Mouse (Mus musculus): ENCODE results near the gene Lrrfip1. TPM values are rescaled to one million over a fixed set of nuclear protein-coding genes. Genes with fewer than 3 reads are reported as not detected.
A peak's percentile ranks its signal among the peaks of the same experiment; 100 is the strongest.

Gene Lrrfip1
- polyA plus RNA-seq, 1 experiment, result 50.7 TPM

GRCm38 (mm10) chr1:91026945-91027344 is 28.4 kb downstream of the Lrrfip1 start:
- H3K27ac ChIP-seq (ENCODE audit: insufficient read depth, low read length), result no peak overlapping the region
- no peaks in the 10 kb centered on the region for H3K27me3 ChIP-seq (ENCODE audit: control insufficient read depth, insufficient read depth, low read length)
- WGBS, result 96% methylated on average over 2 of the region's 2 CpGs
- H3K4me1 ChIP-seq (ENCODE audit: control insufficient read depth, insufficient read depth, low read length), result no peaks in the 10 kb centered on the region
- DNase-seq, result no peak
- TF ChIP-seq CTCF (IDR thresholded peaks at IDR 0.05; ENCODE audit: borderline replicate concordance, insufficient read depth, low read depth, low read length) (no peak), POLR2A (IDR thresholded peaks at IDR 0.05; ENCODE audit: borderline replicate concordance, insufficient read depth, low read length) (no peak)
- no peak overlapping the region for H3K4me3 ChIP-seq (replicated peaks; ENCODE audit: insufficient read depth, low read depth, low read length)

DNA sequence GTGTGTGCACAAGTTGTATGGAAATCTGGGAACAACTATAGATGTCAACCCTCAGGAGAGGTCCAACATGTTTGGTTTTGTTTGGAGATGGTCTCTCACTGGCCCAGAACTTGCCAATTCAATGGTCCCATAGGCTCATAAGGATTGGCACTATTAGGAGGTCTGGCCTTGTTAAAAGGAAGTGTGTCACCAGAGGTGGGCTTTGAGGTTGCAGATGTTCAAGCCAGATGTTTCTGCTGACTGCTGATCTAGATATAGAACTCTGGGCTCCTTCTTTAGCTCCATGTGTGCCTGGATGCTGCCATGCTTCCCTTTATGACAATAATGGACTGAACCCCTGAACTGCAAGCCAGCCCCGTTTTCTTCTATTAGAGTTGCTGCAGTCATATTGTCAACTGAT is 31.8 kb downstream of the Lrrfip1 start:
- WGBS, result 93% methylated on average over 1 of the region's 1 CpGs
- Histone ChIP-seq H3K4me1 (ENCODE audit: control insufficient read depth, insufficient read depth, low read length) (no peaks in the 10 kb centered on the region; the same call in 1 of the 2 replicates), H3K4me3 (replicated peaks; ENCODE audit: insufficient read depth, low read depth, low read length) (no peak overlapping the region), H3K27me3 (ENCODE audit: control insufficient read depth, insufficient read depth, low read length) (no peaks in the 10 kb centered on the region), H3K27ac (ENCODE audit: insufficient read depth, low read length) (no peak overlapping the region)
- TF ChIP-seq POLR2A (IDR thresholded peaks at IDR 0.05; ENCODE audit: borderline replicate concordance, insufficient read depth, low read length), result no peak
- no peak for TF ChIP-seq CTCF (IDR thresholded peaks at IDR 0.05; ENCODE audit: borderline replicate concordance, insufficient read depth, low read depth, low read length)
- DNase-seq, result no peak

DNA sequence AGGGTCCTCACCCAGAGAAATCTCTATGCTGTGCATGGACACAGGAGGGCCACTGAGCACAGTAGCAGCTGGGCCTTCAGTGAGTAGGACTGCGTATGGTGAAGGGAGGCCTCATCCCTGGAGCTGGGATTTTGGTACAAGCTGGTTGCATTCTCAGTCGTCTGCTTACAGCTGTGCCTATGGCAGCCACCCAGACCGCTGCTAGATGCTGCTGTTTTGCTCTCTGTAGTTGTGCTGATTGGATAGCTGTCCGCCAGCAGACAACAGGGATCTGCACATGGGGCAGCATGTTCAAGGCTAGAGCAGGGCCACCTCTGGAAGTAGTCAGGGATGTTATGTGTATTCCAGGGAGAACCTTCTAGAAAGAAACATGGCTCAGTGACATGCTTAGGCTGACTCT is 33.0 kb downstream of the Lrrfip1 start:
- DNase-seq, result no peak
- WGBS, result 80% methylated on average over 4 of the region's 4 CpGs
- no peak overlapping the region for H3K4me3 ChIP-seq (replicated peaks; ENCODE audit: insufficient read depth, low read depth, low read length)
- H3K4me1 ChIP-seq (ENCODE audit: control insufficient read depth, insufficient read depth, low read length), result no peaks in the 10 kb centered on the region; the same call in 1 of the 2 replicates
- no peaks in the 10 kb centered on the region for H3K27me3 ChIP-seq (ENCODE audit: control insufficient read depth, insufficient read depth, low read length)
- no peak overlapping the region for H3K27ac ChIP-seq (ENCODE audit: insufficient read depth, low read length)
- TF ChIP-seq CTCF (IDR thresholded peaks at IDR 0.05; ENCODE audit: borderline replicate concordance, insufficient read depth, low read depth, low read length) (no peak), POLR2A (IDR thresholded peaks at IDR 0.05; ENCODE audit: borderline replicate concordance, insufficient read depth, low read length) (no peak)

GRCm38 (mm10) chr1:91032393-91032971 is 33.9 kb downstream of the Lrrfip1 start:
- Histone ChIP-seq H3K4me1 (ENCODE audit: control insufficient read depth, insufficient read depth, low read length) (no peaks in the 10 kb centered on the region; the same call in 1 of the 2 replicates), H3K27me3 (ENCODE audit: control insufficient read depth, insufficient read depth, low read length) (no peaks in the 10 kb centered on the region), H3K4me3 (replicated peaks; ENCODE audit: insufficient read depth, low read depth, low read length) (no peak overlapping the region), H3K27ac (ENCODE audit: insufficient read depth, low read length) (no peak overlapping the region)
- no peak for DNase-seq
- WGBS, result 71% methylated on average over 11 of the region's 11 CpGs
- TF ChIP-seq CTCF (IDR thresholded peaks at IDR 0.05; ENCODE audit: borderline replicate concordance, insufficient read depth, low read depth, low read length) (no peak), POLR2A (IDR thresholded peaks at IDR 0.05; ENCODE audit: borderline replicate concordance, insufficient read depth, low read length) (no peak)

- H3K4me3 ChIP-seq (replicated peaks; ENCODE audit: insufficient read depth, low read depth, low read length), result no peak overlapping the region
- no peaks in the 10 kb centered on the region; the same call in 1 of the 2 replicates for H3K4me1 ChIP-seq (ENCODE audit: control insufficient read depth, insufficient read depth, low read length)
- no peak overlapping the region for H3K27ac ChIP-seq (ENCODE audit: insufficient read depth, low read length)
- no peak for DNase-seq
- TF ChIP-seq CTCF (IDR thresholded peaks at IDR 0.05; ENCODE audit: borderline replicate concordance, insufficient read depth, low read depth, low read length), result no peak
- no peak for TF ChIP-seq POLR2A (IDR thresholded peaks at IDR 0.05; ENCODE audit: borderline replicate concordance, insufficient read depth, low read length)
- H3K27me3 ChIP-seq (ENCODE audit: control insufficient read depth, insufficient read depth, low read length), result no peaks in the 10 kb centered on the region
- 86% methylated on average over 3 of the region's 3 CpGs for WGBS
Measured at GRCm38 (mm10) chr1:91034547-91034946, 36.0 kb downstream of the Lrrfip1 start.

DNA sequence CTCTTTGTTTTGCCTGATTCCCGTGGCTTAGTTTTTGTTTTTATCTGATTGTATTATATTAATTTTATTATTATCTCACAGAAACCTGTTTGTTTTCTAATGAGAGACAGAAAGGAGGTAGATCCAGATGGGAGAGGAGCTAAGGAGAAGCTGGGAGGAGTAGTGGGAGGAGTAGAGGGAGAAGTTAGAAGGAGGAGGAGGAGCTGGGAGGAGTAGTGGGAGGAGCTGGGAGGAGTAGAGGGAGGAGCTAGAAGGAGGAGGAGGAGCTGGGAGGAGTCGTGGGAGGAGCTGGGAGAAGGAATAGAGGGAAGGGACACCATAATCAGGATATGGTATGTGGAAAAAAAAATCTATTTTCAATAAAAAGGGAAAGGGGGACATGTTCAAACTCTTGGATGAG is 36.7 kb downstream of the Lrrfip1 start:
- no peak overlapping the region for H3K4me3 ChIP-seq (replicated peaks; ENCODE audit: insufficient read depth, low read depth, low read length)
- H3K27ac ChIP-seq (ENCODE audit: insufficient read depth, low read length), result no peak overlapping the region
- TF ChIP-seq POLR2A (IDR thresholded peaks at IDR 0.05; ENCODE audit: borderline replicate concordance, insufficient read depth, low read length) (no peak), CTCF (IDR thresholded peaks at IDR 0.05; ENCODE audit: borderline replicate concordance, insufficient read depth, low read depth, low read length) (no peak)
- H3K4me1 ChIP-seq (ENCODE audit: control insufficient read depth, insufficient read depth, low read length), result no peaks in the 10 kb centered on the region; the same call in 1 of the 2 replicates
- DNase-seq, result no peak
- 68% methylated on average over 2 of the region's 2 CpGs for WGBS
- H3K27me3 ChIP-seq (ENCODE audit: control insufficient read depth, insufficient read depth, low read length), result no peaks in the 10 kb centered on the region

- no peak overlapping the region for H3K27ac ChIP-seq (ENCODE audit: insufficient read depth, low read length)
- DNase-seq, result no peak
- TF ChIP-seq CTCF (IDR thresholded peaks at IDR 0.05; ENCODE audit: borderline replicate concordance, insufficient read depth, low read depth, low read length) (no peak), POLR2A (IDR thresholded peaks at IDR 0.05; ENCODE audit: borderline replicate concordance, insufficient read depth, low read length) (no peak)
- H3K27me3 ChIP-seq (ENCODE audit: control insufficient read depth, insufficient read depth, low read length), result no peaks in the 10 kb centered on the region
- WGBS, result 92% methylated on average over 4 of the region's 4 CpGs
- no peaks in the 10 kb centered on the region; the same call in 1 of the 2 replicates for H3K4me1 ChIP-seq (ENCODE audit: control insufficient read depth, insufficient read depth, low read length)
- H3K4me3 ChIP-seq (replicated peaks; ENCODE audit: insufficient read depth, low read depth, low read length), result no peak overlapping the region
Measured at GRCm38 (mm10) chr1:91037213-91037612, 38.7 kb downstream of the Lrrfip1 start.

DNA sequence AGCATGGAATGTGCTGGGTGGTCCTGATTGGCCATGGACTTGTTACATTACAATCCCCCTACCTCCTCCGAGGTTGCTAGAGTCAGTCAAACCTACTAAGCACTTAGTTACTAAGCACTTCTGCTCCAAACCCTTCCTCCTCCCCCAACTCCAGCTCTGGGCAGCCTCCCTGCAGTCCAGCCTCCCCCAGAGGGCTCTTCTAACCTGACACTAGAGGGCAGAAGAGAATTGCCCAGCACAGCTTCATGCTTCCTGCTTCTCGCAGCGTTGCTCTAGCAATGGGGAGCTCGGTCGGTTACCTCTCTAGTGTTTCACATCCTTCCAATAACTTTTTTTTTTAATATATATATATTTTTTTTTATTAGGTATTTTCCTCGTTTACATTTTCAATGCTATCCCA is 39.5 kb downstream of the Lrrfip1 start:
- 89% methylated on average over 6 of the region's 6 CpGs for WGBS
- H3K4me3 ChIP-seq (replicated peaks; ENCODE audit: insufficient read depth, low read depth, low read length), result no peak overlapping the region
- DNase-seq, result no peak
- H3K27ac ChIP-seq (ENCODE audit: insufficient read depth, low read length), result no peak overlapping the region
- TF ChIP-seq CTCF (IDR thresholded peaks at IDR 0.05; ENCODE audit: borderline replicate concordance, insufficient read depth, low read depth, low read length) (0 out of 2 replicates have a peak, but pooled peaks have one; percentile 14), POLR2A (IDR thresholded peaks at IDR 0.05; ENCODE audit: borderline replicate concordance, insufficient read depth, low read length) (no peak)
- H3K27me3 ChIP-seq (ENCODE audit: control insufficient read depth, insufficient read depth, low read length), result no peaks in the 10 kb centered on the region
- no peaks in the 10 kb centered on the region for H3K4me1 ChIP-seq (ENCODE audit: control insufficient read depth, insufficient read depth, low read length)
